Mouse (Mus musculus): ENCODE measurements at regions not wholly inside any gene's neighbourhood (a gene's known extent, or its start where the extent isn't known, plus 50 kb on each side); places are given as distances from the start of the nearest gene placed in this dataset.
"Not testable (repeated sequence)": the region's sequence is repeated elsewhere in the genome, so short reads cannot be mapped to it uniquely, and the experiment has no call there.

- no peak for DNase-seq (ENCODE audit: low spot score in 2 of 2)
Measured at GRCm38 (mm10) chr15:60333573-60334306, 317.3 kb upstream of the 4933412E24Rik start.

GRCm38 (mm10) chr15:60317577-60317976 is 301.2 kb upstream of the 4933412E24Rik start:
- DNase-seq (ENCODE audit: low spot score in 2 of 2): no peak

GRCm38 (mm10) chr15:60315210-60315609 is 298.8 kb upstream of the 4933412E24Rik start:
- DNase-seq (ENCODE audit: low spot score in 2 of 2): no peak

- DNase-seq (ENCODE audit: low spot score in 2 of 2): peak; percentile 36 to 64
Measured at GRCm38 (mm10) chr15:60309909-60310308, 293.5 kb upstream of the 4933412E24Rik start.

GRCm38 (mm10) chr15:60308968-60309367 is 292.6 kb upstream of the 4933412E24Rik start:
- DNase-seq (ENCODE audit: low spot score in 2 of 2): no peak

- no peak for DNase-seq (ENCODE audit: low spot score in 2 of 2)
Measured at GRCm38 (mm10) chr15:60308126-60308525, 291.7 kb upstream of the 4933412E24Rik start.

GRCm38 (mm10) chr15:60303501-60303900 is 287.1 kb upstream of the 4933412E24Rik start:
- DNase-seq (ENCODE audit: low spot score in 2 of 2): no peak

GRCm38 (mm10) chr15:60301939-60302338 is 285.5 kb upstream of the 4933412E24Rik start:
- DNase-seq (ENCODE audit: low spot score in 2 of 2): no peak

GRCm38 (mm10) chr15:60285321-60285720 is 268.9 kb upstream of the 4933412E24Rik start:
- no peak for DNase-seq (ENCODE audit: low spot score in 2 of 2)

GRCm38 (mm10) chr15:60280378-60280777 is 264.0 kb upstream of the 4933412E24Rik start:
- DNase-seq (ENCODE audit: low spot score in 2 of 2): no peak

GRCm38 (mm10) chr15:60253661-60254060 is 237.2 kb upstream of the 4933412E24Rik start:
- DNase-seq (ENCODE audit: low spot score in 2 of 2): not testable (repeated sequence)

GRCm38 (mm10) chr15:60226335-60226938 is 210.0 kb upstream of the 4933412E24Rik start:
- no peak for DNase-seq (ENCODE audit: low spot score in 2 of 2)

- no peak for DNase-seq (ENCODE audit: low spot score in 2 of 2)
Measured at GRCm38 (mm10) chr15:60195070-60195469, 178.7 kb upstream of the 4933412E24Rik start.

GRCm38 (mm10) chr15:60193157-60193556 is 176.7 kb upstream of the 4933412E24Rik start:
- DNase-seq (ENCODE audit: low spot score in 2 of 2): no peak

- no peak for DNase-seq (ENCODE audit: low spot score in 2 of 2)
Measured at GRCm38 (mm10) chr15:60187002-60187715, 170.7 kb upstream of the 4933412E24Rik start.

GRCm38 (mm10) chr15:60141554-60142070 is 125.2 kb upstream of the 4933412E24Rik start:
- peak; percentile 5 to 19 for DNase-seq (ENCODE audit: low spot score in 2 of 2)

- DNase-seq (ENCODE audit: low spot score in 2 of 2): no peak
Measured at GRCm38 (mm10) chr15:60136671-60137070, 120.3 kb upstream of the 4933412E24Rik start.

- no peak for DNase-seq (ENCODE audit: low spot score in 2 of 2)
Measured at GRCm38 (mm10) chr15:60134515-60134914, 118.1 kb upstream of the 4933412E24Rik start.

- DNase-seq (ENCODE audit: low spot score in 2 of 2): no peak
Measured at GRCm38 (mm10) chr15:60132701-60133100, 116.3 kb upstream of the 4933412E24Rik start.

GRCm38 (mm10) chr15:60124461-60124860 is 108.0 kb upstream of the 4933412E24Rik start:
- no peak for DNase-seq (ENCODE audit: low spot score in 2 of 2)

- DNase-seq (ENCODE audit: low spot score in 2 of 2): no peak
Measured at GRCm38 (mm10) chr15:60119926-60120325, 103.5 kb upstream of the 4933412E24Rik start.

- DNase-seq (ENCODE audit: low spot score in 2 of 2): no peak
Measured at GRCm38 (mm10) chr15:60111885-60112284, 95.5 kb upstream of the 4933412E24Rik start.
